Mouse (Mus musculus) small intestine, adult 10 weeks (tissue): ENCODE data around the gene Rspo3. TPM values are rescaled to one million over a fixed set of nuclear protein-coding genes. Genes with fewer than 3 reads are reported as not detected.

Source experiments
- polyA plus RNA-seq: library from polyadenylated mRNA; stranded (reverse); fragments of 350-450 nt; fragmentation: Illumina TruSeq; extraction: RNeasy Lipid Tissue Mini Kit (QIAGEN cat#74804); gene quantifications from one replicate; pipeline ENCODE4 v1.2.3, GENCODE M21; 2014; ENCODE audit warnings: low replicate concordance

Rspo3 gene
- polyA plus RNA-seq = 6.3 TPM

GRCm38 (mm10) chr10:29535546-29536260, at the start of gene Rspo3:
Gene Rspo3, minus strand, starts transcription at chr10:29535867.

Other genes with a start within 250 kb of the Rspo3 start
- gene Echdc1, start 222.7 kb downstream of the Rspo3 start, polyA plus RNA-seq = 99.0 TPM
- gene Rnf146, start 173.4 kb downstream of the Rspo3 start, polyA plus RNA-seq = 72.7 TPM